ENCODE assay signal across 9 mouse cellular contexts in genomic region chr16:87261527-87261926, GRCm38 (mm10).
DNase-seq lines count a peak whose midpoint lies in the region; ATAC-seq lines count a peak whose summit lies in the region.
"Had no signal": no experiment of that assay in that cellular context is flagged by ENCODE, and none has a peak within 500 bp of the region (broad histone marks: within the 10 kb centered on the region; RNA-seq: fewer than 3 reads in every experiment).

No protein-coding gene starts in this region.

- no peaks in the 10 kb centered on the region for H3K27me3 ChIP-seq in heart, embryonic 15.5 days
- H3K27me3 ChIP-seq in forebrain, embryonic 13.5 days: no peaks in the 10 kb centered on the region
- H3K27me3 ChIP-seq: embryonic facial prominence, embryonic 12.5 days had no signal

- no peak overlapping the region for H3K9ac ChIP-seq in heart, embryonic 15.5 days
- H3K9ac ChIP-seq in forebrain, embryonic 13.5 days: no peak overlapping the region
- H3K9ac ChIP-seq: embryonic facial prominence, embryonic 12.5 days had no signal

- peaks cover 34% of the 10 kb centered on the region for H3K4me1 ChIP-seq in heart, embryonic 15.5 days (replicated peaks)
- peaks cover 5% of the 10 kb centered on the region for H3K4me1 ChIP-seq in forebrain, embryonic 13.5 days
- H3K4me1 ChIP-seq: embryonic facial prominence, embryonic 12.5 days had no signal

- WGBS in heart, embryonic 15.5 days: 11% methylated on average over 7 of the region's 7 CpGs
- WGBS in forebrain, embryonic 13.5 days: 73% methylated on average over 7 of the region's 7 CpGs

- no peaks in the 10 kb centered on the region for H3K36me3 ChIP-seq in heart, embryonic 15.5 days
- H3K36me3 ChIP-seq in forebrain, embryonic 13.5 days (ENCODE audit: poor library complexity, severe bottlenecking): no peaks in the 10 kb centered on the region
- H3K36me3 ChIP-seq: embryonic facial prominence, embryonic 12.5 days had no signal

- peak; percentile 64 for ATAC-seq in frontal cortex, adult (ENCODE audit: low TSS enrichment)
- ATAC-seq in heart, embryonic 15.5 days (replicated peaks; ENCODE audit: insufficient number of reproducible peaks, insufficient read depth, low FRiP score, low read depth): peak; percentile 86
- ATAC-seq in megakaryocyte progenitor cell, adult 5-6 weeks (replicated peaks; ENCODE audit: poor library complexity): no peak
- ATAC-seq in forebrain, embryonic 13.5 days: no peak

- H3K9me3 ChIP-seq in heart, embryonic 15.5 days (replicated peaks): no peaks in the 10 kb centered on the region
- H3K9me3 ChIP-seq in forebrain, embryonic 13.5 days (replicated peaks): no peaks in the 10 kb centered on the region
- H3K9me3 ChIP-seq: embryonic facial prominence, embryonic 12.5 days had no signal

- no peak for DNase-seq in frontal cortex, postnatal 14 days (ENCODE audit: low spot score in 2 of 2)
- peak; percentile 29 for DNase-seq in urinary bladder, postnatal 25 days (ENCODE audit: low spot score)
- no peak for DNase-seq in urinary bladder, adult 2 months (ENCODE audit: low spot score)
- peak; percentile 20 to 24 for DNase-seq in layer of hippocampus, postnatal 36 days

- no peak overlapping the region for H3K4me3 ChIP-seq in heart, embryonic 15.5 days
- no peak overlapping the region for H3K4me3 ChIP-seq in forebrain, embryonic 13.5 days
- H3K4me3 ChIP-seq: embryonic facial prominence, embryonic 12.5 days had no signal

- H3K27ac ChIP-seq in heart, embryonic 15.5 days: peak overlapping the region; percentile 96
- H3K27ac ChIP-seq in forebrain, embryonic 13.5 days: no peak overlapping the region
- H3K27ac ChIP-seq: embryonic facial prominence, embryonic 12.5 days had no signal

- H3K4me2 ChIP-seq in heart, embryonic 15.5 days: no peak overlapping the region
- no peak overlapping the region for H3K4me2 ChIP-seq in forebrain, embryonic 13.5 days
- H3K4me2 ChIP-seq: embryonic facial prominence, embryonic 12.5 days had no signal

Comparison
In these comparisons a context has a peak if more than half of its experiments do, and no peak if none do; other contexts are left out.
1. DNase-seq: peak in urinary bladder, postnatal 25 days (single experiment) and layer of hippocampus, postnatal 36 days (2 of 2); none in frontal cortex, postnatal 14 days (0 of 2) and urinary bladder, adult 2 months (single experiment).
2. ATAC-seq: peak in frontal cortex, adult (single experiment) and heart, embryonic 15.5 days (single experiment); none in megakaryocyte progenitor cell, adult 5-6 weeks (single experiment) and forebrain, embryonic 13.5 days (single experiment).